Mouse (Mus musculus) thymus, postnatal 36 days (tissue): ENCODE measurements around the gene Bcdin3d.

Experiments
- DNase-seq, 2 experiments: peaks; one replicate each; pipeline ENCODE4 v3.0.0; 2022; ENCODE audit warnings: mixed read lengths in 2 of 2

Bcdin3d gene

GRCm38 (mm10) chr15:99440112-99440815, 34.3 kb downstream of the Bcdin3d start:
- DNase-seq, result no peak

- no peak for DNase-seq
These were observed 35.4 kb downstream of the Bcdin3d start for GRCm38 (mm10) chr15:99438966-99439698.

- DNase-seq, result no peak
These were observed 40.6 kb downstream of the Bcdin3d start for GRCm38 (mm10) chr15:99433913-99434312.

GRCm38 (mm10) chr15:99433081-99433718, 41.3 kb downstream of the Bcdin3d start:
- DNase-seq, result no peak

DNA sequence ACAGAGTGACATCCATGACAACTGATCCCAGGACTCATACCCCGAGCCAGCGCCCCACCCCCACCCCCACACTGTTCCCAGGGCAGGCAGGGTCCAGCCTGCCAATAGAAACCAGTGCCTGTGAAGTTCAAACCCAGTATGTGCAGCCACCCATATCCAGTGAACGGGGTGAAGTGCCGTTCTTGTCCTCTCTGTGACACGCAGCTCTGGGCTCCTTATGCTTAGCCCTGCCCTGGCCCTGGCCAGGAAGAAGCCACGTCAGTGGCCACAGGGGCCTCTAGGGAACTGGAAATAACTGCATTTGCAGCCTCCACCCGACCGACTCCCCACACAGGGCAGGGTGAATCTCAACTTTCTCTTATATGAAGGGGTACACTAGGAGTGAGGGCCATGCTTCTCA, 42.6 kb downstream of the Bcdin3d start:
- no peak for DNase-seq

DNA sequence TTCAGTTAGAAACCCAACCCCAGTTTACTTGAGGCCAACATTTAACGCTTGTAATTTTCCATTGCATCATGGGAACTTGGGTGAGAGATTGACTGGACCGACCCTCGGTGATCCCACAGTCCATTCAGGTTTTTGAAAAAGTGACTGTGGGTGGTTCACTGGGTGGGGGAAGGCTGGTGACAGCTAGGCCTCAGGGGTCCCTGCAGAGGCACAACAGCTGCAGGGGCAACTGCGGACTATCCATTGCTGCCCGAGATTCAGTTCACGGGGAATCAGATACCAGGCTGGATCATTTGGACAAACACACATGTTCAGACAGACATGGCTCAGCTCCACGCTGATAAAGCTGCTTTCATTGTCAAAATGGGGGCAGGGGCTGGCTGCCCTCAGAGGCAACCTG, 43.0 kb downstream of the Bcdin3d start:
- no peak for DNase-seq

DNA sequence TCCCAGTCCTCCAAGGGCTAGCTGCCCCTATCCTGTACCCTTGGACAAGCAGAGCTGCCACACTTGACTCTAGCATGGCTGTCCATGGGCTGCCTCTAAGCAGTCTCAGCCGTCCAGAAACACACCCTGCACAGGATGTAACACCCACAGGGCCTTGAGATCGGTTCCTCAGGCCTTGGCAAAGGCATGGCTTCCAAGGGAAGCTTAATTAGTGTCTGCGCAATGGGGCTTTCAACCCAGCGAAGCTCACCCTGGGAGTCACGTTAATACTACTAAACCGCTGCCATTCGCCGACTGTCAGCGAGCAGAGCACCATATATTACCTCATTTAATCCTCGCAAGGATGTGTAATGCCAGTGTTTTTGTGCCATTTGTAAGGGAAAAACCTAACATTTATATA, 43.5 kb downstream of the Bcdin3d start:
- no peak for DNase-seq

DNA sequence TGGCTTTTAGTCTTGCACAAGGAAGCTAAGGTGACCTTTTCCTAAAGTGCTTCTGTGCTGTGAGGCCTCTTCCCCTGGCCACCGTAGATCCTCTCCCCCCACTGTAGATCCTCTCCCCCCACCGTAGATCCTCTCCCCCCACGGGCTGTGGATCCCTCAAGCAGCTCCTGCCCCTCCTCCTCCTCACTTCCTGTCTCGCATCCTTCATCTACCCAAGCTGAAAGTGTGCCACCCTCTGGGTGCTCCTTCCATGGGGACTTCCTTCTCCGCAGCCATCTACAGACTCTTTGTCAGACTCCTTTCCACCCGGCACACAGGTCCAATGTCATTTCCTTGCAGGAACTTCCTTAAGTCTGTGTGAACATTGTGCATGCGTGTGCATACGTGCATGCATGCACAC, 44.1 kb downstream of the Bcdin3d start:
- no peak for DNase-seq

GRCm38 (mm10) chr15:99423884-99424283, 50.6 kb downstream of the Bcdin3d start:
- no peak for DNase-seq

- DNase-seq, result no peak
These were observed 51.4 kb downstream of the Bcdin3d start for GRCm38 (mm10) chr15:99423131-99423530.

GRCm38 (mm10) chr15:99422551-99422950, 52.0 kb downstream of the Bcdin3d start:
- no peak for DNase-seq

GRCm38 (mm10) chr15:99421676-99422075, 52.9 kb downstream of the Bcdin3d start:
- no peak for DNase-seq

GRCm38 (mm10) chr15:99421152-99421551, 53.4 kb downstream of the Bcdin3d start:
- peak in 1 of 2 experiments; percentile 39 for DNase-seq

GRCm38 (mm10) chr15:99420521-99421014, 54.0 kb downstream of the Bcdin3d start:
- peak; percentile 25 to 56 for DNase-seq

- no peak for DNase-seq
These were observed 54.4 kb downstream of the Bcdin3d start for GRCm38 (mm10) chr15:99420101-99420500.
